Mouse (Mus musculus): ENCODE measurements around the gene Dgki. TPM values are rescaled to one million over a fixed set of nuclear protein-coding genes. Genes with fewer than 3 reads are reported as not detected.

Gene Dgki
- polyA plus RNA-seq, 1 experiment from 2014 or later, result 1.2 TPM

DNA sequence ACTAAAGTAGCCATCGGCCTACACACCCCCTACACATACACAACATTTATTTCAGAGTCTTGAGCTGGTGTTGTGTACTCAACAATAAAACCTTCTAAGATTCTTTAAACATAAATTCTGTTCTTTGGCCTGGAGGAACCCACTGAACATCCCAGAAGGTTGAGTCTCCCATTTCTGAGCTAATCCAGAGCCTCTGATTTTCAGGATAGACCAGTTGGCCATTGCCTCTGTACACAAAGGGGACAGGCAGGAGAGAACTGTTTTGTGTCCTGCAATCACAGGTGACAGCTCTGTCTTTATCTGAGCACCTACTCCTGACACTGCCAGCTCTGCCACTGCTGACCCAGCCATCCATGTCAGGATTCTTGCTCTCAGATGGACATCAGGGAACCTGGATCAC is 8.8 kb downstream of the Dgki start:
- Histone ChIP-seq H3K4me2 (replicated peaks) (no peak overlapping the region), H3K27me3 (no peaks in the 10 kb centered on the region), H3K4me1 (no peaks in the 10 kb centered on the region; the same call in 1 of the 2 replicates), H3K9ac (no peak overlapping the region), H3K9me3 (no peaks in the 10 kb centered on the region), H3K4me3 (no peak overlapping the region), H3K36me3 (no peaks in the 10 kb centered on the region), H3K27ac (no peak overlapping the region)
- 90% methylated on average over 1 of the region's 1 CpGs for WGBS
- ATAC-seq (ENCODE audit: insufficient number of reproducible peaks, insufficient read depth, low FRiP score, low TSS enrichment), result no peak

DNA sequence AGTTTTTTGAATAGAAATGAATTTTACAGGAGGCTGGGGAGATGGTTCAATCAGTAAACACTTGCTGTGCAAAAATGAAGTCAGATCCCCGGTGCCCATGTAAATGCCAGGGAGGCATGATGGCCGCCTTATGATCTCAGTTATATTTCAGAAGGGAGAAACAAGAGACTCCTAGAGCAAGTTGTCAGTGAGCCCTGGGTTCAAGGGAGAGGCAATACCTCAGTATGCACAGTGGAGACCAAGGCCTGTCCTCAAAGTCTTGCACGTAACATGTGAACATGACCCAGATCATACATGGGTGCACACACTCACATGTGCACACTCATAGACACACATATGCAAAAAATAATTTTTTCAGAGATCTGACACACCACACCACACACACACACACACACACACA is 9.3 kb downstream of the Dgki start:
- Histone ChIP-seq H3K36me3 (no peaks in the 10 kb centered on the region), H3K4me3 (no peak overlapping the region), H3K4me2 (replicated peaks) (no peak overlapping the region), H3K9ac (no peak overlapping the region), H3K4me1 (no peaks in the 10 kb centered on the region; the same call in 1 of the 2 replicates), H3K27ac (no peak overlapping the region), H3K9me3 (no peaks in the 10 kb centered on the region), H3K27me3 (no peaks in the 10 kb centered on the region)
- no peak for ATAC-seq (ENCODE audit: insufficient number of reproducible peaks, insufficient read depth, low FRiP score, low TSS enrichment)
- 96% methylated on average over 3 of the region's 3 CpGs for WGBS

DNA sequence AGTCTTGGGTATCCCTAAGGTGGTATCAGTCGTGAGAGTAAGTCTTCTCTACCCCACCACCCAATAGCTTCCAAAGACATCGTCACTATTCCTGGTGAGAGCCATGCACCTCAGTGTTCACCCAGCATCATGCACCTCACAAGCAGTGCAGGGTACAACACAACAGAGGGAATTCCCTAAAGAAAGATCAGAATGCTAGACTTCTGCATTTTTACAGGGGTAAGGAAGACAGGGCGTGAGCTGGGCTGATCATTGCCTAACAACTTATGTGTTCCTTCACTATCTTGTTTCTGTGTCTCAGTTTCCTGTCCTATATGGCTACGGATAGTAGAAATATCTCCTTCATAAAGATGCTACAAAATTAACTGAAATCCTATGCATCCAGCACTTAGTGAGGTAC is 13.8 kb downstream of the Dgki start:
- Histone ChIP-seq H3K4me1 (no peaks in the 10 kb centered on the region), H3K27ac (no peak overlapping the region), H3K9ac (no peak overlapping the region), H3K4me3 (no peak overlapping the region), H3K36me3 (no peaks in the 10 kb centered on the region), H3K4me2 (replicated peaks) (no peak overlapping the region), H3K9me3 (no peaks in the 10 kb centered on the region), H3K27me3 (no peaks in the 10 kb centered on the region)
- WGBS, result 92% methylated on average over 4 of the region's 4 CpGs
- ATAC-seq (ENCODE audit: insufficient number of reproducible peaks, insufficient read depth, low FRiP score, low TSS enrichment), result no peak

DNA sequence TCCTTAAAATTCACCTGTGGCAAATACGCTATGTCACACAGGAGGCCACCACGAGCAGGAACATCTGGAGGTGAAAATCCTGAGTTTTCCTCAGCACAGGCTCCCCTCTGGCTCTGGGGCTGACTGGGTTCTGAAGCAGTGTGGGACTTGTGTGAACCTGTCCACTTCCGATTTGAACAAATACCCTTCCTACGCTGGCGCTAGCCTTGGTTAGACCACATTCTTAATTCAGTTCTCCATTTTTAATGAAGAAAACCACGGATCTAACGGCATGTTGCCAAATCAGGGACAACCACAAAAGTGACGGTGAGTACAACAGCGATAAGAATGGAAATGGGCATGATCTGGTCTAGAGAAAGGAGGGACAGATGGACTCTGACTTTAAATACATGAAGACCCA is 15.1 kb downstream of the Dgki start:
- H3K4me2 ChIP-seq (replicated peaks), result no peak overlapping the region
- no peak for ATAC-seq (ENCODE audit: insufficient number of reproducible peaks, insufficient read depth, low FRiP score, low TSS enrichment)
- no peaks in the 10 kb centered on the region for H3K4me1 ChIP-seq
- H3K9ac ChIP-seq, result no peak overlapping the region
- no peak overlapping the region for H3K4me3 ChIP-seq
- no peaks in the 10 kb centered on the region for H3K9me3 ChIP-seq
- WGBS, result 92% methylated on average over 9 of the region's 9 CpGs
- H3K36me3 ChIP-seq, result no peaks in the 10 kb centered on the region
- H3K27ac ChIP-seq, result no peak overlapping the region
- no peaks in the 10 kb centered on the region for H3K27me3 ChIP-seq

DNA sequence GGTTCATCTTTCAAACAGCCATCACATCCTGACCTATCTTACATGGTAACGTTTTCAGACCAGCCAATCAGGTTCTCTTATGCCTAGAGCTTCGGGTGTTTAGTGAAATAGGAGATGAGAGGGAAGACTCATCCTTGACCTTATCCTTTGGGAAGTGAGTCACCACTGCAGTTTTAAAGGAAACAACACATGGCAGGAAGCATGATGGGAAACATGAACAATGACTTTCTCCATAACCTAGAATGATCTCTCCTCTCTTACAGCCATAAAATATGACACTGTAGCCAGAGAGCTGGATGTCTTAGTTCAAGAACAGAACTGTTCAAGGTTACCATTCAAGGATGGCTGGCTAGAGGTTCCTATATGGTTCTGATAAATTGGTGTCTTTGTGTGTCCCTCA is 16.6 kb downstream of the Dgki start:
- Histone ChIP-seq H3K4me1 (no peaks in the 10 kb centered on the region), H3K9me3 (no peaks in the 10 kb centered on the region), H3K9ac (no peak overlapping the region), H3K36me3 (no peaks in the 10 kb centered on the region), H3K4me2 (replicated peaks) (no peak overlapping the region), H3K4me3 (no peak overlapping the region), H3K27me3 (no peaks in the 10 kb centered on the region), H3K27ac (no peak overlapping the region)
- 37% methylated on average over 2 of the region's 2 CpGs for WGBS
- no peak for ATAC-seq (ENCODE audit: insufficient number of reproducible peaks, insufficient read depth, low FRiP score, low TSS enrichment)

DNA sequence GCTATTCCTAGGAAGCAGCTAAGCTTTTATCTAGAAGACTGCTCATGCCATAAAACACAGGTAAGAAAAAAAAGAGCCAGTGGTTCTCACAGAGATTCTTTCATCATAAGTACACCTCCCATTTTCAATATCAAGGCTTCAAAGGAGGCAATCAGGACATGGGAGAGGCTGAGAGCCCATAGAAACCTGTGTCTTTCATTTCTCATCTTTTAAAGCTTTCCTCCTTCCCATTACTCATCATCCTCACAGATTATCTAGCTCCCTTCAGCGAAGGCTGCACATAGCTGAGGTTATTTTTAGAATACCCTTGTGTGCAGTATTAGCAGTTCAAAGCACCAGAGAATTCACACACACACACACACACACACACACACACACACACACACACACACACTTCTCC is 17.3 kb downstream of the Dgki start:
- no peak for ATAC-seq (ENCODE audit: insufficient number of reproducible peaks, insufficient read depth, low FRiP score, low TSS enrichment)
- Histone ChIP-seq H3K36me3 (no peaks in the 10 kb centered on the region), H3K27me3 (no peaks in the 10 kb centered on the region), H3K4me3 (no peak overlapping the region), H3K4me1 (no peaks in the 10 kb centered on the region), H3K27ac (no peak overlapping the region), H3K9me3 (no peaks in the 10 kb centered on the region), H3K9ac (no peak overlapping the region), H3K4me2 (replicated peaks) (no peak overlapping the region)
- 58% methylated on average over 1 of the region's 1 CpGs for WGBS

DNA sequence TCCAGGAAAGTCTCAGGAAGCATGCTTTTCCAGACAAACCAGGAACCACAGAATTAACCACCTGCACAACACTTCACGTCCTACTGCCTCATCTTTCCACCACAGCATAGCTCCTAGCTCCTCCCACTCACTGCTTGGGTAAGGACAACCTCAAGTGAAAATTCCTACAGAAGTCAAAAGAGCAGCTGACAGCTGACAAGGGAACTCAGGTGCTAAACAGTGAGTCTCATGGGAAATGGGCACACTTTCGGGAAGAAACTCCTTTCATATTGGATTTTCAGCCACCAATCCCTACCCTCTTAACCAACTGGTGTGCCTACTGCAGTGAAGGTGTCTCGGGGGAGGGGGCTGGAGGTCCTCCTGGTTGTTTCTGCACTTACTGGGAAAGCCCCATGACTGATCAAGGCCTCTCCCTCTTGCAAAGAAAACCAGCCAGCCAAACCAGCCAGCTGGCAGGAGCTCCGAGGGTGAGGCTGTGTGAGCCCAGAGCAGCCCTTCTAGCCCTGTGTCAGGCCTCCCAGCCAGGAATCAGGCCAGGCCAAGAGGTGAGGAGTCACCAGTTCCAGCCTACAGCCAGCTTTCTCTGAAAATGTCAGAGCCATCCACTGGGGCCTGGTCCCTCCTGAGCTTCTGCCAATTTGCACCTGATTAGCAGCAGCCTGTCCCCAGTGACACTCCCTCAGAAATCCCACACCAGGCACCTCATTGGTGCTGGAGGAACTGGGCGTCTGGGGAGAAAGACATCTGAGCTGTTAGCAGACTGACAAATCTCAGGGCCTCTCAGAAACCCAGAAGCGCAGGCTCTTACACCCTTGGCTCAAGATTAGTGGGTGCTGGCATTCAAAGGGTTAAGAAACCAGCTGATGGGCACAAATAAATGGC is 22.9 kb downstream of the Dgki start:
- Histone ChIP-seq H3K4me1 (peaks cover 11% of the 10 kb centered on the region; the same call in 1 of the 2 replicates), H3K36me3 (no peaks in the 10 kb centered on the region), H3K4me3 (no peak overlapping the region), H3K27ac (0 out of 2 replicates have a peak overlapping the region, but pooled peaks have one; percentile 31), H3K9me3 (no peaks in the 10 kb centered on the region), H3K4me2 (replicated peaks) (no peak overlapping the region), H3K9ac (no peak overlapping the region), H3K27me3 (no peaks in the 10 kb centered on the region)
- ATAC-seq (ENCODE audit: insufficient number of reproducible peaks, insufficient read depth, low FRiP score, low TSS enrichment), result no peak
- 52% methylated on average over 6 of the region's 6 CpGs for WGBS

DNA sequence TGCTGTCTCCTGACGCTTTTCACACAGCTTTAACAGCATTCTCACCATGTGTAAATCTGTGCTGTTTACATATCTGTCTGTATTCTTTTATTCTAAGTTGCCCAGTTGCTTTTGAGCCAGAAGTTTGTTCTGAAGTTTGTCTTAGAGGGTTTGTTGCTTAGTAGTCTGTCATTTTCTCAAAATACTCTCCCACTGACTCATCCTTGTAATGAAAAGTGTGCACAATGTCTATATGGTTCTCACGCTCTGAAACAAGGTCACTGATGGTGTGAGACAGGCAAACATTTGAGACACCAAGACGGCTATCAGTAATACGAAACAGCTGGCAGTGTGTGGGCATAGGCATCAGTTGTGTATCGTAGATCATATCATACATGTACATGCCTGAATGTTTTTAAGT is 23.8 kb downstream of the Dgki start:
- ATAC-seq (ENCODE audit: insufficient number of reproducible peaks, insufficient read depth, low FRiP score, low TSS enrichment), result no peak
- no peaks in the 10 kb centered on the region for H3K27me3 ChIP-seq
- no peak overlapping the region for H3K4me2 ChIP-seq (replicated peaks)
- H3K9ac ChIP-seq, result no peak overlapping the region
- no peak overlapping the region for H3K4me3 ChIP-seq
- H3K27ac ChIP-seq, result no peak overlapping the region
- H3K36me3 ChIP-seq, result no peaks in the 10 kb centered on the region
- no peaks in the 10 kb centered on the region for H3K9me3 ChIP-seq
- peaks cover 11% of the 10 kb centered on the region; the same call in 1 of the 2 replicates for H3K4me1 ChIP-seq
- 58% methylated on average over 5 of the region's 5 CpGs for WGBS

DNA sequence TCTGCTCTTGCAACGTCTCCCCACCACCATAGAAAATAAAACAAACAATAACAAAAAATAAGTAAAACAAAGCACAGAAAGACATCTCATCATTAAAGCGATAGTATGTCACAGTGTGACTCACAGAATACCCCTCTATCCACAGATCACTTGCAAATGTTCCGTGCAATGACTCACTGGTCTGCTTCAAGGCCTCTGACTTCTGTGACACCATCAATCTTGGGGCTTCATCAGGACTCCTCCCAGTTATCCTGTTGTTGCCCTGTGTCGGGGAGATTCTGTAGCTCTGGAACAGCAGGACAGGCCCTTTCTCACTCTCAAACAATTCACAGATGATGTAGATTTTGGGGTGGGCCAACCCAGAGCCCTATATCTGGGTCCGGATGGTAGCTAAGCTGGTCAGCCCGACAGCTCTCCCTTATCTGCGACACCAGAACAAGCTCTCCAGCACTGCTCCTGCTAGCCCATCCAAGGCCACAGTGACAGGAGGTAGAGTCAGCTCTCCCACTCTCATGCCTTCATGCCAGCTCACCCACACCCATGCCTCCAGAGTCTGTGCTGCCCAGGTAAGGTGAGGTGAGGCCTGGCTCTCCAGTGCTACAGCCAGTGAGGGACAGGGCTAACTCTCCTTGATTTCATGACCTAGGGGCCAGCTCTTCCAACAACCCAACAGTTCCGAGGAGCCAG is 28.9 kb downstream of the Dgki start:
- ATAC-seq (ENCODE audit: insufficient number of reproducible peaks, insufficient read depth, low FRiP score, low TSS enrichment), result no peak
- H3K36me3 ChIP-seq, result no peaks in the 10 kb centered on the region
- H3K9ac ChIP-seq, result no peak overlapping the region
- H3K27me3 ChIP-seq, result no peaks in the 10 kb centered on the region
- no peaks in the 10 kb centered on the region for H3K9me3 ChIP-seq
- no peak overlapping the region for H3K4me3 ChIP-seq
- no peaks in the 10 kb centered on the region for H3K4me1 ChIP-seq
- H3K4me2 ChIP-seq (replicated peaks), result no peak overlapping the region
- WGBS, result 86% methylated on average over 8 of the region's 8 CpGs
- H3K27ac ChIP-seq, result no peak overlapping the region

DNA sequence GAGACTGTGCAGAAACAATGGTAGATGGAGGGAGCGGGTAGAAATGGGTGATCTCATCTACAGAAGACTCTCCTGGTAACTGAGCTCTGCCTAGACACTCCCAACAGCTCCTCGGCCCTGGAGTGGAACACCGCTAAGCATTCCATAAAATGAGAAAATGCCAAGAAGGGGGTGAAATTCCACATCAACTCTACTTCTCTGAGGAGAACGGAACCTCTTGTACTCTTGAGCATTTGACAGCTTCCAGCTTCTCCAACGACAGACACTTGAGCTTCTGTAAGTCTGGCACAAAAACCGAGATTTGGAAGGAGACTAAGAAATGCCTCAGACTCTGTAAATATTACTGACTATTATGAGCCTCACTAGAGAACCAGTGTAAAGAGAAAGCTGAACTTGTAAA is 31.4 kb downstream of the Dgki start:
- no peaks in the 10 kb centered on the region for H3K27me3 ChIP-seq
- H3K4me3 ChIP-seq, result no peak overlapping the region
- no peak overlapping the region for H3K4me2 ChIP-seq (replicated peaks)
- H3K27ac ChIP-seq, result no peak overlapping the region
- H3K9ac ChIP-seq, result no peak overlapping the region
- no peaks in the 10 kb centered on the region for H3K4me1 ChIP-seq
- 86% methylated on average over 6 of the region's 6 CpGs for WGBS
- no peaks in the 10 kb centered on the region for H3K36me3 ChIP-seq
- no peaks in the 10 kb centered on the region for H3K9me3 ChIP-seq
- ATAC-seq (ENCODE audit: insufficient number of reproducible peaks, insufficient read depth, low FRiP score, low TSS enrichment), result no peak

DNA sequence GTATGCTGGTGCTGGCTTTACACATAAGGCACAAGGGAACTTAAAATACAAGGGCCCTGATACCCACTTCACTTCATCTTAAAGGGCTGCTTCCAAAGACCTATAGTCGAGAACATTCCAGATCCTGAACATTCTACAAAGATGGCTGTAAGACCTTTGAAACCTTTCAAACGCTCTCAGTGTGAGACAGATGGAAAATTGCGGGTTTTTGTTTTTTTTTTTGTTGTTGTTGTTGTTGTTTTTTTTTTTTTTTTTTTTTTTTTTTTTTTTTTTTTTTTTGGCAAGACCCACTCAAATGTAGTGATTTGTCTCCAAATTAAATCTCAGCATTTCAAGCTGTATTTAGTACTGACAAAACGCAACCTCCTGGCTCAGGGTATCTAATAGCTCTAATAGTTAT is 32.0 kb downstream of the Dgki start:
- Histone ChIP-seq H3K9ac (no peak overlapping the region), H3K27ac (no peak overlapping the region), H3K27me3 (no peaks in the 10 kb centered on the region), H3K4me2 (replicated peaks) (no peak overlapping the region), H3K4me3 (no peak overlapping the region), H3K36me3 (no peaks in the 10 kb centered on the region), H3K9me3 (no peaks in the 10 kb centered on the region), H3K4me1 (no peaks in the 10 kb centered on the region)
- no peak for ATAC-seq (ENCODE audit: insufficient number of reproducible peaks, insufficient read depth, low FRiP score, low TSS enrichment)
- 91% methylated on average over 4 of the region's 4 CpGs for WGBS

DNA sequence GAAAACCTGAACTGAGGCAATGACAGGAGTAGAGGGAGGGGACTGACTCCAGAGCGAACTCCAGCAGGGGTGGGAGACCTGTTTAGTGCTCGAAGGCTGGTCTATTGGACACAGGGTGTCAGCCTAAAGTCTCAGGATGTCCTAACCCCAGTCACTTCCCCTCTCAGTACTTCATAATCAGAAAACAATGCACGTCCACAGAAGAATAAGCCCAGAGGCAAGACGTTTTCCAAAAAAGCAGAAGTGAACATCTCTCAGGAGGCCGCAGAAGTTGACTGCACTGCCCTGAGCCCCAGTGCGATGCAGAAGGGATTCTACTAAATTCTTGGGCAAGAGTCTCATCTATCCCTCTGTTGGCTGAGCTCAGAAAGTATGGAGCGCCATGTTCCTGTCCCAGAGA is 37.5 kb downstream of the Dgki start:
- Histone ChIP-seq H3K27ac (no peak overlapping the region), H3K36me3 (no peaks in the 10 kb centered on the region), H3K4me3 (no peak overlapping the region), H3K9ac (no peak overlapping the region), H3K4me2 (replicated peaks) (no peak overlapping the region), H3K9me3 (no peaks in the 10 kb centered on the region), H3K27me3 (no peaks in the 10 kb centered on the region), H3K4me1 (no peaks in the 10 kb centered on the region)
- no peak for ATAC-seq (ENCODE audit: insufficient number of reproducible peaks, insufficient read depth, low FRiP score, low TSS enrichment)
- WGBS, result 88% methylated on average over 7 of the region's 7 CpGs
